Mouse (Mus musculus): Measurements from ENCODE around the gene Gm10715.
"Not testable (repeated sequence)": the region's sequence is repeated elsewhere in the genome, so short reads cannot be mapped to it uniquely, and the experiment has no call there.

- not testable (repeated sequence) for TF ChIP-seq ZC3H11A (IDR thresholded peaks at IDR 0.05; ENCODE audit: borderline replicate concordance, low read depth, low read length); HCFC1 (IDR thresholded peaks at IDR 0.05; ENCODE audit: borderline replicate concordance, insufficient read depth, low read length); CHD2 (IDR thresholded peaks at IDR 0.05; ENCODE audit: low read depth, low read length)
Observed at GRCm38 (mm10) chr9:3012733-3013279, 23.9 kb upstream of the Gm10715 start, which contains the start of gene Gm10721.

Data from ES-E14 (cell line).